Comparison of ENCODE assay signal across 24 mouse cellular contexts in the genomic region with DNA sequence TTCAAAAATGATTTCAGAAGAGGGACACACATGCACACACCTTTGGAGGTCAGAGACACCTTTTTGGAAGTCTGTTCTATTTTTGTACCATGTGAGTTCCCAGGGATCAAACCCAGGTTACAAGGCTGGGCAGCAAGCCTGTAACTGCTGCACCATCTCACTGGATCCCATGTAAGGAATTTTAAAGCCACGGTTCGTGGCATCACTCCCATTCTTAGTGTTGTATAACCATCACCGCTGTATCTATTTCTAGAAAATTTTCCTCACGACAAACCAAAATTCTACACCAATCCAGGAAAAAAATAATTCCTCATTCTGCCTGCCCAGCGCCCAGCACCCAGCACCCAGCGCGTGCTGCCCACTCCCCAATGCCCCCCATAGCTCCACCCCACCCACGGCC. TPM values are rescaled to one million over a fixed set of nuclear protein-coding genes. Genes with fewer than 3 reads are reported as not detected.
DNase-seq lines count a peak whose midpoint lies in the region; TF ChIP-seq lines count a peak whose summit lies in the region.
"Had no signal": no experiment of that assay in that cellular context is flagged by ENCODE, and none has a peak within 500 bp of the region (broad histone marks: within the 10 kb centered on the region; RNA-seq: fewer than 3 reads in every experiment).

No protein-coding gene starts in this region.

- TF ChIP-seq CTCF in layer of hippocampus, adult 2 months (conservative IDR thresholded peaks at IDR 0.05): no peak

- no peak overlapping the region for H3K4me3 ChIP-seq in layer of hippocampus, adult 2 months
- H3K4me3 ChIP-seq: embryonic facial prominence, embryonic 12.5 days; embryonic facial prominence, embryonic 15.5 days; heart, embryonic 12.5 days; heart, embryonic 15.5 days; hindbrain, embryonic 10.5 days; hindbrain, embryonic 13.5 days had no signal

- no peak for DNase-seq in layer of hippocampus, adult 2 months (ENCODE audit: low spot score in 2 of 2)
- no peak for DNase-seq in layer of hippocampus, adult 8-10 months (ENCODE audit: low spot score in 2 of 2)
- peak; percentile 70 for DNase-seq in right cerebral cortex, adult 18-20 months
- no peak for DNase-seq in right cerebral cortex, postnatal 4 days
- peak; percentile 82 for DNase-seq in telencephalon, adult 2 months (ENCODE audit: low read depth, low spot score)
- no peak for DNase-seq in thymus, postnatal 0 days (ENCODE audit: low spot score)
- DNase-seq: adrenal gland, adult 2 months; adrenal gland, postnatal 25 days; cerebellum, adult 18-20 months; cerebellum, adult 9-10 months; cerebellum, postnatal 14 days; forebrain, postnatal 0 days; gastrocnemius, postnatal 25 days; heart, postnatal 10 days; heart, postnatal 36 days had no signal

- peak overlapping the region; percentile 85 for H3K27ac ChIP-seq in layer of hippocampus, adult 2 months
- H3K27ac ChIP-seq: embryonic facial prominence, embryonic 12.5 days; embryonic facial prominence, embryonic 15.5 days; heart, embryonic 15.5 days; hindbrain, embryonic 10.5 days; hindbrain, embryonic 13.5 days had no signal

RNA-seq across cellular contexts. Expression of gene Hapln4, which starts 16.0 kb away (rescaled TPM):
- total RNA-seq in layer of hippocampus, adult 2 months (2021): 10 to 100 TPM; 89.0 to 99.7 TPM
- total RNA-seq in layer of hippocampus, adult 8-10 months (2022): 100 to 1,000 TPM in 2 of 4 experiments, 10 to 100 TPM in 2; 96.7 to 109 (median 100) TPM
- 0.07 TPM in 1 of 2 replicates, not detected in the other for polyA plus RNA-seq in thymus, postnatal 0 days (2015; fragmentation: Nextera tagmentation; extraction: Ambion mirVana)
- total RNA-seq: heart, postnatal 10 days; heart, postnatal 36 days; MEL had no signal
- polyA plus RNA-seq: CD4-positive, CD25-positive, alpha-beta regulatory T cell, adult 4 months had no signal

RNA-seq across cellular contexts. Expression of gene Ncan, which starts 21.4 kb away (rescaled TPM):
- 100 to 1,000 TPM; 146 to 158 TPM for total RNA-seq in layer of hippocampus, adult 2 months (2021)
- 100 to 1,000 TPM; 121 to 134 (median 129) TPM for total RNA-seq in layer of hippocampus, adult 8-10 months (2022)
- polyA plus RNA-seq in thymus, postnatal 0 days (2015; fragmentation: Nextera tagmentation; extraction: Ambion mirVana): 0.03 and 0.05 TPM in 2 replicates
- total RNA-seq: MEL had no signal
- polyA plus RNA-seq: C2C12; CD4-positive, CD25-positive, alpha-beta regulatory T cell, adult 4 months had no signal

RNA-seq across cellular contexts. Expression of gene Tm6sf2, which starts 26.6 kb away (rescaled TPM):
- total RNA-seq in layer of hippocampus, adult 2 months (2021): 1 to 10 TPM; 3.1 to 7.4 TPM
- 10 to 100 TPM in 1 of 4 experiments, 1 to 10 TPM in 3; 2.6 to 11.3 (median 4.6) TPM for total RNA-seq in layer of hippocampus, adult 8-10 months (2022)
- polyA plus RNA-seq in thymus, postnatal 0 days (2015; fragmentation: Nextera tagmentation; extraction: Ambion mirVana): 0.43 and 0.62 TPM in 2 replicates

RNA-seq across cellular contexts. Expression of gene Nr2c2ap, which starts 31.9 kb away (rescaled TPM):
- total RNA-seq in layer of hippocampus, adult 2 months (2021): 10 to 100 TPM; 29.2 to 32.8 TPM
- total RNA-seq in layer of hippocampus, adult 8-10 months (2022): 10 to 100 TPM; 28.3 to 38.4 (median 31.2) TPM
- 51.9 and 60.6 TPM in 2 replicates for polyA plus RNA-seq in thymus, postnatal 0 days (2015; fragmentation: Nextera tagmentation; extraction: Ambion mirVana)

RNA-seq across cellular contexts. Expression of gene Rfxank, which starts 39.7 kb away (rescaled TPM):
- 10 to 100 TPM; 14.2 to 15.7 TPM for total RNA-seq in layer of hippocampus, adult 2 months (2021)
- total RNA-seq in layer of hippocampus, adult 8-10 months (2022): 10 to 100 TPM; 13.6 to 18.9 (median 14.7) TPM
- 21.7 and 24.1 TPM in 2 replicates for polyA plus RNA-seq in thymus, postnatal 0 days (2015; fragmentation: Nextera tagmentation; extraction: Ambion mirVana)

Comparison
In these comparisons a context has a peak if more than half of its experiments do, and no peak if none do; other contexts are left out.
1. DNase-seq: peak in right cerebral cortex, adult 18-20 months (single experiment) and telencephalon, adult 2 months (single experiment); none in layer of hippocampus, adult 2 months (0 of 2), layer of hippocampus, adult 8-10 months (0 of 2), right cerebral cortex, postnatal 4 days (single experiment) and thymus, postnatal 0 days (single experiment).